Mouse (Mus musculus) thymus, adult 2 months (tissue): ENCODE data around the gene Kctd8.

ENCODE experiments used
- CTCF ChIP-seq: fragments of 200-500 bp; IDR thresholded peaks from 2 replicates; pipeline ENCODE4 v1.5.1; 2012; ENCODE audit warnings: mild to moderate bottlenecking, control low read depth, low read length, moderate library complexity, borderline replicate concordance; ENCODE audit not compliant: control insufficient read depth, poor library complexity, insufficient read depth; ENCODE audit errors: extremely low read depth
- POLR2A ChIP-seq: fragments of 200-500 bp; IDR thresholded peaks from 2 replicates; pipeline ENCODE4 v1.6.1; 2012; ENCODE audit warnings: mild to moderate bottlenecking, low read length, control low read depth, moderate library complexity; ENCODE audit not compliant: control insufficient read depth, poor library complexity, insufficient read depth; ENCODE audit errors: extremely low read depth

GRCm38 (mm10) chr5:69222608-69223007 is 118.9 kb downstream of the Kctd8 start:
- TF ChIP-seq POLR2A (no peak), CTCF (no peak)
